Mouse (Mus musculus): ENCODE measurements at regions not wholly inside any gene's neighbourhood (a gene's known extent, or its start where the extent isn't known, plus 50 kb on each side); places are given as distances from the start of the nearest gene placed in this dataset.

DNA sequence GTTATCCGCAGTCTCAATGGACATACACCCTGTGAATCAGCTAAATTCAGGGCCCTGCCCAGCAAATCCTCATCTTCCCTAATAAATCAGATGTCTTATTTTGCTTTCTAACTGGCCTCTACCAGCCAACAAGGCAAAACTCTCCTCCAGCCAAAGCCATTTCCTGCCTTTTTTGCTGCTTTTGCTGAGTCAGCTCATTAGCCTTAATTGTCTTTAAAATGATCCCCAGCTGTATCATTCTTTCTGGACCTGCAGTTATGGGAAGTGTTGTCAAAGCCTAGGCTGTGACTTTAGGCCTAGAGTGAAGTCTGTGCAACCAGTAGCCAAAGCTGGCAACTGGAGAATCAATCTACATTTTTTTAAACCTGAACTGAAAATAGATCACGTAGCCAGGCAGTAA, 81.4 kb downstream of the Mtpn start:
- no peak for DNase-seq (ENCODE audit: low spot score)

- no peak for DNase-seq (ENCODE audit: low spot score)
Measured at GRCm38 (mm10) chr6:35445007-35445406, 94.7 kb downstream of the Mtpn start.

DNA sequence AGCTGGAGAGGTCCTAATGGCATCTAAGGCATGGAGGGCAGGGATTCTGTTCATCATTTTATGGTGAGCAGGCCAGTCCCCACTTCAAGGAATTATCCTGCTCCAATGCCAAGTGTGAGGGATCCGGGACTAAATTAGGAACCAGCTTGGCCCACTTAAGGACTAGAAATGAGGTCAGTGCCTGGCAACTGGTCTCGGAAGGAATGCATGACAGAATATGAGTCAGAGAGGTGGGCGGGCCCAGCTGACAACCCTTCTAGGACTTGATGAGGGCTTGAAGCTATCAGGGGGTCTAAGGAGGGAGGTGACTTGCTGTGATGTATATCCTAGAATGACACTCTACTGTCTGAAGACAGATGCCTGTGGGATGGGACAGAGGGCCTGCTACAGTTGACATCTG, 100.4 kb upstream of the Fam180a start:
- no peak for DNase-seq (ENCODE audit: low spot score)

DNA sequence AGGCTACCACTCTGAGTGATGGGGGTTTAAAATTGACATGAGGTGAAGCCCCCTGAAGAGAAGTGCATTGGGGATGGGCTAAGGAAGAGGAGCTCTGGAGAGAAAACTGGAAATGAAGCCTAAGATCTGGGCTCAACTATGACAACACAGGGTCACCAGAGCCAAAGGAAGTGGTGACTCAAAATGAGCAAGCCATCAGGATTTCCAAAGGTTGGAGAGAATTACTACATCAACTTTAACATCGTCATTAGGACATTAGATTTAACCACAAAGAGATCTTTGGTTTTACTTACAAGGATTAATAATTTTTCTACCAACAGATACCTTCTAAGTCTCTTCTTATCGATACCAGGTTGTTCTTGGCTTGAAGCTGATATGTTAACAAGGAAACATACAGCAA, 98.6 kb upstream of the Fam180a start:
- no peak for DNase-seq (ENCODE audit: low spot score)

DNA sequence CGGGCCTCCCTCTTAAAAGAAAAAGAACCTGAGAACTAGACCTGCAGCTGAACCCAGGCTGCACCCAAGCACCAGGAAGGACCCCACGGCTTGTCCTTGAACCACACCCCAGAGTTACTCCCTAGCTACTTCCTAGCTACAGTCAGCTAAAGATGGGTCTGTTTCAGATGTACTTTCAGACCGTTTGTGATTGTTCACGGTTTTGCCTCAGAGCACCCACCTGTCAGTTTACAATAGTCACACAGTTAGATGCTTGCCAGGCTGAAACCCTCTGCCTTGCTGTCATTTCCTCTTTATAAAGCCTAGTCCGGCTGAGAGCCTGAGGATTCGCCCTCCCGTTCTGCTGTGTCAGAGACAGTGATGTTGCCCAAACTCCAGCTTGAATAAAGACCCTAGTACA, 95.0 kb upstream of the Fam180a start:
- no peak for DNase-seq (ENCODE audit: low spot score)

DNA sequence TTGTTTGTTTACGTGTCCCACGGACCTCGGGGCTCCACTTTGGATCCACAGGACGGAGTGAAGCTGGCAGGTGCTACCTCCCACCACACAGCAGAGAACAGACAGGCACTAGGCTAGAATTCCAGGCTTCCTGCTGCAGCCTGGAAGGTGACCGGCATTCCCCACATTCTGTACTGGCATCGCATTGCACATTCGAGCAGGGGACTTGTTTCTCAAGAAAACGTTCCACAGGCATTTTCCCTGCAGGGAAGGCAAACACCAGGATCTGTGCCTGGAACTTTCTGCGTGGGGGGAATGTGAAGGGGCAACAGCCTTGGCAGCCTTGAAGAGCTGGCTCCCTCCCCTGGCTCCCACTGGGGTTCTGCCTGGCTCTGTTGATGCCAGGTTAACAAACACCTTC, 79.1 kb upstream of the Fam180a start:
- DNase-seq (ENCODE audit: low spot score) = no peak

DNA sequence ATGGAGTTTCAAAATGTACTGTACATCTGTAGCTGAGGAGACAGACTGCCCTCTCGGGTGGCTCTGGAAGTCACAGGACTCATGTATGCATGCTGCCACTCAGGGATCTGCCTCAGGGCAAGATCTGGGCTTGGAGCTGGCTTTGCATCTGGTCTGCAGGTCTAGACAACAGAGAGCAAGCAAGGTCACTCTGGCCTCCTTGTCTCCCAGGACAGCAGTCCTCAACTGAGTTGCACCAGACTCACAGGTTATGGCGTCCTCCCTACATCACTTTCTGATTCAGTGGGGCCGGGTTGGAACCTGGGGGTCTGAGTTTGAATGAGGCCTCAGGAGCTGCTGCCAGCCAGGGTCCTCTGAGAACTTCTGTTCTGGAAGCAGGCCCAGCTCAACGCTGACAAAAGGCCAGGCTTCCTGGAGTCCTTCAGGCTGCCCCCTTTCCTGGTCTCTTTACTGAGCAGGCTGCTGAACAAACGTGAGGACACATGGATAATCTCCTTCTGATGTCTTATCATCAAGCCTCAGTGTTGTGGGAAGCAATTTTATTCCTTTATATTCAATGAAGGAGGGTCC, 77.5 kb upstream of the Fam180a start:
- DNase-seq (ENCODE audit: low spot score) = no peak

- no peak for DNase-seq (ENCODE audit: low spot score)
Measured at GRCm38 (mm10) chr6:35395726-35396125, 69.8 kb upstream of the Fam180a start.

DNA sequence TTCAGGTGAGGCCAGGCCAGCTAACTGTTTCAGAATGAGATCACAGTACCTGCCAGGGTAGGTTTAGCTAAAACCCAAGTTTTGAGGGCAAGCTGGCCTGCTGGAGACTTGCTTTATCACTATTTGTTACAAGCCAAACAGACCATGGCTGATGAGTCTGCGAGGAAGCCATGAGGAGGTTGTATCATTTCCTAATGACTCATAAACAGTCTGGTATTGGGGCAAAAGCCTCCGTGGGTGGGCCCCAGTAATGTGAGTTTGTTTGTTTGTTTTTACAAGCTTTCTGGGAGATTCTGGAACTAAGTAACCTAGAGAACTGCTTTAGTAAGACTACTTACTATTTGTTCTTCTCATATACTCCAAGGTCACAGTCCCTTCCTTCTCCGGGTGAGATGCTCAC, 62.9 kb upstream of the Fam180a start:
- no peak for DNase-seq (ENCODE audit: low spot score)

- no peak for DNase-seq (ENCODE audit: low spot score)
Measured at GRCm38 (mm10) chr6:35381536-35381935, 55.6 kb upstream of the Fam180a start.

- DNase-seq (ENCODE audit: low spot score) = no peak
Measured at GRCm38 (mm10) chr6:35380721-35381466, 55.0 kb upstream of the Fam180a start.

GRCm38 (mm10) chr6:35379890-35380289, 53.9 kb upstream of the Fam180a start:
- peak; percentile 45 for DNase-seq (ENCODE audit: low spot score)

- DNase-seq (ENCODE audit: low spot score) = no peak
Measured at GRCm38 (mm10) chr6:35378851-35379250, 52.9 kb upstream of the Fam180a start.

GRCm38 (mm10) chr6:35377535-35377934, 51.6 kb upstream of the Fam180a start:
- no peak for DNase-seq (ENCODE audit: low spot score)

- no peak for DNase-seq (ENCODE audit: low spot score)
Measured at GRCm38 (mm10) chr6:35376526-35376925, 50.6 kb upstream of the Fam180a start.

Measured in ovary, postnatal 10 days (tissue).